Mouse (Mus musculus) kidney, postnatal 10 days (tissue): ENCODE results near the gene Capn2.

Experiments
- DNase-seq: peaks from one replicate; pipeline ENCODE4 v3.0.0; 2021; ENCODE audit warnings: mixed read lengths

Gene Capn2

DNA sequence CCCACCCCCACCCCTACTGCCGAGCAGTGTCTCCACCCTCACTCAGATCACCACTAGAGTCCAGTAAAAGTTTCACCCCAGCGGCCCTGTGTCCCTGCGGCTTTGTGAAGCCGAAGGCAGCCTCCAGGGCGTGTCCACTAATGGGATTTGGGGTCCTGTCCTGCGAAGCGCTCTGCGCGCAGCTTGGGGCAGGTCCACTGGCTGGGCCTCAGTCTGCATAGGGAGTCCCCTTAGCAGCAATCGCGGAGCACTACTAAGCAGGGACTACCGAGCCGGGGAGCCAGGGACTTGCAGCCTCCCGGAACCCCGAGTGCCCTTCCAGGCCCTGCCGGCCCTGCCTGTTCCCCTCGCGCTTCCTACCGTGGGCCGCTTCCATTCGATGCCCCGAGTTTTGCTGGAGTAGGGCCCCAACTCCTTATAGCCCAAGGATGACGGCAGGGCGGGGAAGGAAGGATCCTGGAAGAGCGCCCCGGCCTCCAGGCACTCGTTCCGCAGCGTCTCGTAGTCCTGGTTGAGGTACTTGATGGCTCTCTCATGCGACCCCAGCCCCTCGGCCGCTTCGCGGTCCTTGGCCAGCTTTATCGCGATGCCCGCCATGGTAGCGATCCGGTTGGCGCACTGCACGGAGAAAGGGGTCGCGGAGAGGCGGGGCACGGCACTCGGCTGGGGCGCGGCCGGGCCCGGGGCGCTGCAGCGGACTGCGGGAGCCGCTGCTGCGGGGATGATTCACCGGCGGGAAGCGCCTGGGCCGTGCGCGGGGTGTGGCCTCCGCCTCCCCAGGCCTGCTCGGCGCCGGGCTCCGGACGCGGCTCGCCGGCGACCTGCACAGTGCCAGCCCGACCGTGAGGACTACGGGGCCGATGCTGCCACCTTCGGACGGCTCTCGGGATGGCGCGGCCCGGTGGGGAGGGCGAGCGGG lies at the start of gene Capn2:
Capn2 (minus strand) TSS at position 851 of the 919 bp plus-strand sequence.
- DNase-seq: peak; percentile 92

DNA sequence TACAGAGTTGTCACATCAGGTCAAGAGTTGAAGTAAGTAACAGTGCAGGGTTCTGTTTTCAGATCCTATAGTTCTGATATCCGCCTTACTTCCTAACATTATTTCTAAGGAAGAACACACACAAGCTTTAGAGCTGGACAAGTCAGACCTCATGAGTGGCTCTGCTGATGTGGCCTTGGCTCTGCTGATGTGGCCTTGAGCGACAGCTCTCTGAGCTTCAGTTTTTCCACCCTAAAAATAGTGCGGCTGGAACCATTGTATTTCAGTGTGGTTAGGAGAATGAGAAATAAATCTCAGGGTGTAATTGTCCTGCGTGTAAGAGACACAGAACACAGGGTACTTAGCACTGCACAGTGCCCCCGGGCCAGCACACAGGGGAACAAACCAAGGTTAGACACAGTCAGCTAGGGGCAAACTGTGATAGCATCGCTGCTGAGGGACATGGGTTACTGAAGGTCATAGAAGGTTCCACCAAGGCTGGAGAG lies 48.0 kb upstream of the Capn2 start:
- no peak for DNase-seq

DNA sequence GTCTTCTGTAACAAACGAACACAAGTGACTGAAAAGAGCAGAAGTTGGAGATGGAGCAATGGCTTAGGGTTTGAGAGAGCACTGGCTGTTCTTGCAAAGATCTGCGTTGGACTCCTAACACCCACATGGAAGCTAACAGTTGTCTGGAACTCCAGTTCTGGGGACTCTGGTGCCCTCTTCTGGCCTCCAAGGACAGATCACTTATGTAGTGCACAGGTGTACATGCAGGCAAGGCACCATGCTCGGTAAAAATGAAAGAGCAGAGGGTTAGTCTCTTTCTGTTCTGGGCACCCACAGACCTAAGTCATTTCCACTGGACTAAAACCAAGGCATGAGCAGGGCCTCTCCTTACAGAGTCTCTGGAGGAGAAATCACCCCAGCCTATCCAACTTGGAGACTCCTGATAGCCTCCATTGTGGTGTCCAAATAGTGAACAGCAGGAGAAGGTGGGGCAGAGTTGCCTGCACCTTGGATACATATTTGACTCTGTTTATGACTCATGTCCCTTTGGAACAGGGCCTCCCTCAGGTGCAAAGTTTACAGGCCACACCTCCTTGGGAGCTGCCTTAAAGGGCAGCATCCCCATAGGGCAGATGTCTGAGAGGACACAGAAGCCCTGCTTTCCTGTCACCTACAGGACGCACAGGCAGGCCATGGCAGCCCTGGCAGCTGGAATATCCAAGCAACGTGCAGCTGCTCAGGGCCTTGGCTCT lies 47.2 kb upstream of the Capn2 start, which contains the start of gene Capn8:
Capn8 (plus strand) TSS at position 600 of the 713 bp plus-strand sequence.
- no peak for DNase-seq

DNA sequence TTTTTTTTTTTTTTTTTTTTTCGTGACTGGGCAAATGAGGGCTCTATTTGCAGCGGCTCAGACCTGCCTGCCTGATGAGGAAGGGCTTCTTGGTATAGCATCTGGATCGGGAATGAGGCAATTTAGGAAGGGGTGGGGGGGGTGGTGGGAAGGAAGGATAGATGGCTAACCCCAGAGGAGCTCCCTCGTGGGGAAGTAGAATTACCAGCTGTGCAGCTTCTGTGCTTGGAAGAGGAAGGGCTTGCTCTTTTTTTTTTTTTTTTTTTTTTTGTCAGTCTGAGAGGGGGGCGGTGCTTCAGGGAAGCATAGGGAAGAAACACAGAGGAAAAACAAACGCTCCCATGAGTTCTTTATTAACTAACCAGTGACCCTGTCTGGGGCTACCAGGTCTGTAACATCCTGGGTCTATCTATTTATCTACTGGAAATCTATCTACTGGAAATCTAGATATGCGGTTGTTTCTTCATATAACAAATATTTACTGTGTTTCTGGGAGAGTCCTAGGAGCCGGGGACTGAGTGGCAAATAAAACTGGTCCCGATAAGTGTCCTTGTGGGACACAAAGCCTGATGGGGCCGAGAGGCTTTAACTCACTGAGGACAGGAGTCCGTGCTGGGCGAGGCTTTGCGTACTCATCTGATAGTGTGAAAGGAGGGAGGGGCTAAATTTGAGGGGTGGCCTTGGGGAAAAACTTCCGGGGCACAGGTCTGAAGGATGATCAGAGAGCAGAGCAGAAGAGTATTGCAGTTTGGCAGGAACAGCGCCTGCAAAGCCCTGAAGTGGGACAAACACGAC lies 45.4 kb upstream of the Capn2 start:
- peak; percentile 36 for DNase-seq

DNA sequence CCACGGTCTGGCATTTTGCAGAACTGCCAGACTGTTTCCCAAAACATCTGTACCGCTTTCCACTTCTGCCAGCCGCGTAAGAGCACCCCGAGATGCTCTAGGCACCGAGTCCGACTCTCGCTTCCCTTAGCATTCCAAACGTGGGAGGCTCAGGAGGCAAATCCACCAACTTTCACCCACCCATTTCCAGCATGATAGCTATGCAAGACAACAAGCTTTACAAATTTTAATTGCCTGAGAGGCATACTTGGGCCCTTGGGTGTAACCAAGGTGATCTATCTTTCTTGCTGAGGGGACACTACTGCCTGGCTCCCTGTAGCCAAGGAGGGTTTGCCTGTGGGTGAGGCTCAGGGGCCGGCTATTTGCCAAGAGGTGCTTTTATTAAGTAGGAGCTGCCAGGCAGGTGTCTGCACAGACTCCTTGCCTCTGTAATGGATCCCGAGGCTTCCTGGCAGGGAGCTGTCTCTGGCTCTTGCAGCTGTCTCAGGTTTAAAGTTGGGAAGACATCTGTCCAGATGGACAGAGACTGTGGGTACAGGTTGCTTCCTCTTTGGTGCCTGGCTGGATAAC lies 44.6 kb upstream of the Capn2 start:
- DNase-seq: no peak

DNA sequence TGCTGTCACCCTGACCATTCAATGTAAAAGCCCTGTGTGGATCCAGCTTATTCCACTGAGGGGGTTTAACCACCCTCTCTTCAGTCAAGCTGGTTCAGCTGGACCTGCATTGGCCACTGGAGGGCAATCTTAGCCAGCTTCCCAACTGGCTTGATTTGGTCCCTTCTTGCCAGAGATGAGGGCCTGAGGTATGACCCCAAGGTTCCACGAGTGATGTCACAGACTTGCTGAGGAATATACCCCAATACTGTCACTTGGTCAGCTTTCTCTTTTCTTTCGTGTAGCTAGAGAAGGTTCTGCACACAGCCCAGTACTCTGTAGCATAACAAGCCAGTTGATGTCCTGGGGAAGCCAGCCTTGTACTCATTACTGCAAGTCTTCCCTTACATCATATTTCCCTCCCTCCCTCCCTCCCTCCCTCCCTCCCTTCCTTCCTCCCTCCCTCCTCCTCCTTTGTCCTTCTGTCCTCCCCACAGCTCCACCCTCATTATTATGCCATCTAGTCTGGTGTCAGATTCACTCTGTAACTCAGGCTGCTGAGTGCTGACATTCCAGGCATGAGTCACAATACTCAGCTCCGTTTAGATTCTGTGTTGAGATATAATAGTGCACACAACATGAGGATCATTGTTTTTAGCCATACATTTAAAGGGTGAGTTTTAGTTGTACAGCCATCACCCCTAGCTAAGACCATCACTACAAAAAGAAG lies 43.1 kb upstream of the Capn2 start:
- peak; percentile 76 for DNase-seq

DNA sequence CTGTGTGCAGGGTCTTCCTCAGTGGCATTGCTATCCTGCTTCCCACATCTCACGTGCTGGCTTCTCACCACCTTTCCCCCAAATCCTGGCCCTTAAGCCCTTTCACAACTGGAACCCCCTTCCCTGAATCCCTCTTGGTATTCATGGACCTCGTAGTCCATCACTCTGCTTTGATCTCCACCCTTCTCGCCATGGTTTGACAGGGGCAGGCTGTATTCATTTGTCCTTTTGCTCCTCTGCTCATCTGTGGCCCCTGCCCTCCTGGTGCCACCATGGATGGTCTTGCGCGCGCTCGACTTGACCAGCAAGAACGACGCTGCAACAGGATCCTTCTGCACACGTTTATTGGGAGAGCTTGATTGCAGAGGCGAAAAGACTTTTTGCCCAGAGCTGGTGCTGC lies 42.1 kb upstream of the Capn2 start:
- DNase-seq: no peak

DNA sequence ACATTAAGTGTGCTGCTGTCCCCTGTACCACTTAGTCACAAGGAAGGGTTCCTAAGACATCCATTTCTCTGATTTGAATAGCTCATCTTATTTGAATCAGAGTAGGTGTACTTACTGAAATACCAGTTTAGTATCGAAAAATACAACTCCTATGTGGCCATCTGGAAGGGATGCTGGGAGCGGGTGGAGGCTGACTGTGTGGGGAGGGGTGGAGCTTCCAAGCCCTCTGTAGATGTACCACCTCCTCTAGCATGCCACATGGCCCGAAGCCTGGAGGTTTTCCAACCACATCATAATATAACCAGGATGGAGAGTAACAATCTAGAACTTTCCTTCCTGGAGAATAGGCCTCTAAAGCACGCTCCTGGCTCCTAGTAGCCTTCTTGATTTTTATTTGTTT lies 40.9 kb upstream of the Capn2 start:
- no peak for DNase-seq

DNA sequence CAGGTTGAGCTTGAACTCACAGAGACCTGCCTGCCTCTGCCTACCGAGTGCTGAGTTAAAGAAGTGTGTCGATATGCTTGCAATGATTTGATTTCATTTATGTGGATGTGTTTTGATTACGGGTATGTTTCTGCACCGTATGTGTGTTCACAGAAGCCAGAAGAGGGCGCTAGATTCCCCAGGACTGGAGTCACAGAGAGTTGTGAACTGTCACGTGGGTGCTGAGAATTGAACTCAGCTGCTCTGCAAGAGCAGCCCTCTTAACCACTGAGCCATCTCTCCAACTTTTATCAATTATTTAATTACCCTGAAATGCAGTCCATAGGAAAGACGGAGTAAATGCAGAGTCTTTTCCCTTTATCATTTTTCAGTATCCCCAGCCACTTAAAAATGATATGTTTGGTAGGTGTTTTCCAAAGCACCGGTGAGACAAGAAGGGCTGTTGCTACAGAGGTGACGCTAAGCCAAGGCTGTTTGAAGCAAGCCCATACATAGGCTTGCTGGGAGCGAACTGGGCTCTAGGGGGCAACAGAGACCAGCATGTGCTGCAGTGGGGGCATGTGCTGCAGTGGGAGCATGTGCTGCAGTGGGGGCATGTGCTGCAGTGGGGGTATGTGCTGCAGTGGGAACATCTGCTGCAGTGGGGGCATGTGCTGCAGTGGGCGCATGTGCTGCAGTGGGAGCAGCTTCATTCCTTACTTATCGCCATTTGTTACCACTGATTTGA lies 36.4 kb upstream of the Capn2 start:
- DNase-seq: peak; percentile 75

DNA sequence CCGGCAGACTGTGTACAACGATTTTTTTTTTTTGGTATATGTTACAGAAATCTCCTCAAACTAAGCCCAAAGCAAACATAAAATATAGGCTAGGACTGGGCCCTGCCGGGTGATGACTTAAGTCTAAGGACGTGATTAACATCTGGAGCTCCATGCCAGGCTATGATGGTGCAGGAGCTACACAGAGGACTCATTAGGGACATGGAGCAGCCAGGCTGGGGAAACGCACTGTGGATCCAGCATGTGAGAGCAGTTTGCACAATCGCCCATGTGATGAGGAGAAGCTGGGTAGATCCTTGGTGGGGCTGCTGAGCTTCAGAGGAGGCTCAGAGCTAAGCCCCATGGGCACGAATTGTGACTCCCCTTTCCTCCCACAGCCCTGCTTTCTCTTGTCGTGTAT lies 33.4 kb upstream of the Capn2 start:
- no peak for DNase-seq

DNA sequence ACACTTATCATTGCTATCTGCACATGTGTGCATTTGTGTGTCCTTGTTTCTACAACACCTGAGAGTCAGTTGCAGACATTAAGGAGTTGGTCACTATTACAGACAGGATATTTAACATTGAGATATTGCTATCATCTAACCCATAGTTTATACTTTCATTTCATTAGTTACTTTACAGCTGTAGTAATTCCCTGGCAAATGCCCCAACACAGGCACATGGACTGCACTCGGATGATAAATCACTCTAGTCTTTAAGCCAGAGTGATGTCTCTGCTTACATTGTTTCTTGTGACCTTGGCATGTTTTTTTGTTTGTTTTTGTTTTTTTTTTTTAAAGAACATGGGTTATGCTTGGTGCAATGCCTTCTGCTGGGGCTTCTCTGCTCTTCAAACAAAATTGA lies 26.5 kb upstream of the Capn2 start:
- DNase-seq: no peak

DNA sequence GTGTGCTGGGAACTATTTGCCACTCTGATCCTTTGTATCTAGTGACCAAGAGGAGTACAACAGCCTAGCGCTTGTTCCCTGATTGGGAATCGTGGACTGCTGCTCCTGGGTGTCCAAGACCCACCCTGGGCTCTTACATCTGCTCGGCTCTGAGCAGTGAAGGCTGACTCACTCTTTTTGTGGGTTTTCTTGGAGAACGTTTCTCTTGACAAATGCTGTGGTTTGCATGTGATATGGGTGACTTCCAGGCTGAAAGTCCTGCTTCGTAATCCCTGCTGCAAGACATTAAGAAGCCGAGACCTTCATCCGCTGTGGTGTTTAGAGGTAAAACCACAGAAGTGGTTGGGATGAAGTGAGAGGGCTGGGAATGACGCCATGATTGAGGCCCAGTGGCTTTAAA lies 25.7 kb upstream of the Capn2 start:
- DNase-seq: no peak

DNA sequence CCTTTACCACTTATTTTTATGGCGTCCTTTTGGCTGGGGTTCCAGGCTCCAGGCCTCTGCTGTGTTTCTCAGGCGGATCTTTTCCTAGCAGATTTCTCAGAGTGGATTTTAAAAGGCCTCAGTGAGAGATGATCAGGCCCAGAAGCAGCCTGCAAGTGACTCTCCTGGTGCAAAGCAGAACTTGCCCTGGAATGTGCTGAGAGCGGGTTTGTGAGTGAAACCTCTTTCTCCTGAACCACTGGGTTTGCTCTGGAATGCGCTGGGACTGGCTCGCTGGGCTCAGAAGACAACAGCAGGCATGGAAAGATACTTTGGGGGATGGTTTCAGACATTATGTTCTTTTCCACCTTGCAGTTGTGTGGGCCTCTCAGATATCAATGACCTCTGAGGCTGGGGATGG lies 24.7 kb upstream of the Capn2 start:
- no peak for DNase-seq

DNA sequence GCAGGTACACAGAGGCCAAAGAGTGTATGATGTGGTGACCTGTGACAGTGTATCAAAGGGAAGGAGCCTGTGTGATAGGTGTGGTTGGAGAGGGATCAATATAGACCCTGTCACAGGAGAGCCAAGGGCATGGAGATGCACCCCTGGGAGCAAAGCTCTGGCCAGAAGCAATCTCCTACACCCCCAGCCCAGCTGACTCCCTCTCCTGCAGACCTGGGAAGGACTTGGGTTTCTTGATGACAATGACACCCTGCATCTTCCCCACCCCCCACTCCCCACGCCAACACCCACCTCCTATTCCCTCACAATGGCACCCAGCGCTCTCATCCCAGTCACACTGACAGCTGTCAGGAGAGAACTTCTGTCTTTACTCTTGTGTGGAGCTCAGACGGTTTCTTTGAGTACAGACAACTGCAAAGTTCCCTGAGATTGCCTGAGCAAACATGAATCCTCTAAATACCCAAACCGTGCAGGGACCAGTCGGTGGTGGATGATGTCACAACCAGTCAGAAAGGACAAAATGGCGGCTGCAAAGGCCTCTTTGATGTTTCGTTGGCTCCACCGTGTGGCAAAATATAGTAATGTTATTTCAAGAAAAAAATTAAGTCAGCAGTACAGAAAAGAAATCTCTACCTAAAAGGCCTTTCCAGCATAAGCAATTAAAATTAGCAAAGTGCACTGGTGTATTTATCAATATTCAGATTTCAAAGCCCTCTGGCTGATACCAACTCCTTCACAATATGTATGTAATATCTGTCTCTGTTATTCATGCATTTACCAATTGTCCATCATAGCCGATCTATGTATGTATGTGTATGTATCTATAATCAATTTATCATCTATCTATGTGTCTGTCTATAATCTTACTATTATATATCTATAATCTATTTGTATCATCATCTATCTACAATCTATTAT lies 21.9 kb upstream of the Capn2 start:
- peak; percentile 83 for DNase-seq

DNA sequence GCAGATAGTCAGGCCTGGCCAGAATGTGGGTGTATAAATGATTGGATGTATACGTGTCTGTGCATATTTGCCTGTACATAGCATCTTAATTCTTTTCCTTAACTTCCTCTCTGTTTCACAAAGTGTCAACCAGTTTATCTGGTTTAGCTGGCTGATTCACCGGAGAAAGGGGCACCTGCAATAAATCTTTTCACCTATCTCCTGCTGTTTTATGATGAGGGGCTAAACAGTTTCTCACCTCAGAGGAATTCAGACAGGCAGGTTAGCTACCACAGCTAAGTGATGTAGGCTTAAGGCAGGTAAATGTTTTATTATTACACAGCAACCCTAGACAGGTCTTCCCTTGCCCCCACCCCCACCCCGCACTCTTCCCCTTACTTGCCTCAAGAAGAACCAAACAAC lies 17.7 kb upstream of the Capn2 start:
- DNase-seq: no peak

DNA sequence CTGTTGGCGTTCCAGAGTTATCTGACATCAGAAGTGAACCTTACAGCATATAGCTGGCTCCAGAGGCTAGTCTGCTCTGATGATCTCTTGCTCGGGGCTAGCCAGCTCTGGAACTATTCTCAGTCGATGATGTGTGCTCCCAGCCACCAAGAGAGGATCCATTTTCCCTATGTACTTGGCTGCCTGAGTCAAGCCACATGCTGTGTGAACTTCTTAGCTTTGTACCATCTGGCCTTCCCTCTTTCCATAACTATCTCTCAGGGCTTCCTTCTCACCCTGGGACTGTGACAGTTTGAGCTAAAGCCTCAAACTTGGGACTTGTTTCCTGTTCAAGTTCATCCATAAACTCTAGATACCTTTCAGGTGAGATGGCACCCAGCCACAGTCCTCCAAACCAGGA lies 16.2 kb upstream of the Capn2 start:
- no peak for DNase-seq

DNA sequence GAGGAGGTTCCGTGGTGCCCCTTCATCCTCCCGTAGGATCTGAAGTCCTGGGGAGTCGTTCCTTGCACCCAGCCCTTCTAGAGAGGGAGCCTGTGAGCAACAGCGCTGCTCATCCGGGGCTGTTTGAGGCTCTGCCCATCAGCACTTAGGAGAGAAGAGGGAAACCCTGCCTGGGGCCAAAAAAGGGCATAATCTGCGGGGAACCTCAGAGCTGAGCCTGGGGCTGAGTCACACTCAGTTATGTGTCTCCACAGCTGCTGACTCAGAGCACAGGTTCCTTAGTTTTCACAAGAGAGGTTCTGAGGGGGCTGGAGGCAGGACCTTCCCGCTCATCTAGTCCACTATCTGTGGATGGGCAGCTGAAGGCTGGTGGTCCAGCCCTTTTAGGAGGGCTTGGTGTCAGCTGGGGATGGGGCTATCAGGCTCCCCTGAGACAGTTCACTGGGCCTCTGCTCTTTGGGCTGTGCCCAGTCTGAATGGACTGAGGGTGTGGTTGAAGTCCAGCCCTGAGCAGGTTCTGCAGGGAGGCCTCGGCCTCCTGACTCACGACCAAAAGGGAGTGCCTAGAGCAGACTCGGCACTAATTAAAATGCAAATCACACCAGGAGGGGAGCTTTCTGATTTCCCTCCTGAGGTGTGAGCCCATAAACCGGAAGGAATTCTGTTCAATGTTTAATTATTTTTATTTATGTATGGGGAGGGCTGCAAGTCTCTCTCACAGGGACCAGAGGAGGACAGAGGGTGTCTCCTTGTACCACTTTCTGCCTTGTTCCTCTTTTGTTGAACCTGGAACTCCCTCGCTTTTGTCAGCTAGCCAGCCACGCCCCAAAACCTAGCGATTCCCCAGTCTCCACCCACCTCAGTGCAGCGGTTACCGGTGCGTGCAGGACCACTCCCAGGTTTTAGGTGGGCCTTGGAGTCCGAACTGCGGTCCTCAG lies 10.8 kb upstream of the Capn2 start:
- DNase-seq: no peak

DNA sequence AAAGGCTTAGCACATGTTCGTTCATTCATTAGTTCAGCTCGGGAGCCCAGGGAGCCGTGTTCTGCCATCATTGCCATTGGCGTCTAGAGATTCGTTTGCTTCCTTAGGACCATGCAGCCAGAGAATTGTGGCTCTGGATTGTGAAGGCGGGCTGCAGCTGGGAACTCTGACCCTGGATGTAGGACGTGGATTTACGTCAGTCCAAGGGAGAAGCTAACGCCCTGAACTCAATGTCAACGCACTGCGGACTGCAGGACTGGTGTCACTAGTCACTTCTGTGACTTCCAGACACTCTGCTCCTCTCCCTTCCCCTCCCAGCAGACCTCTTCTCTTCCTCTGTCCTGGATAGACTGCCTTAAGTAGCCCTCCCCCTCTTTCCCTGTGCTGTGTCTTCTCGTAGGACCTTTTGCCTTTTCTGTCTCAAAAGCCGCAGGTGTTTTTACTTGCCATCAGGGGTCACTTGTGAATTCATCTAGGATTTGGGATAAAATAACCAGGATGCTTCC lies 9.9 kb upstream of the Capn2 start:
- no peak for DNase-seq

DNA sequence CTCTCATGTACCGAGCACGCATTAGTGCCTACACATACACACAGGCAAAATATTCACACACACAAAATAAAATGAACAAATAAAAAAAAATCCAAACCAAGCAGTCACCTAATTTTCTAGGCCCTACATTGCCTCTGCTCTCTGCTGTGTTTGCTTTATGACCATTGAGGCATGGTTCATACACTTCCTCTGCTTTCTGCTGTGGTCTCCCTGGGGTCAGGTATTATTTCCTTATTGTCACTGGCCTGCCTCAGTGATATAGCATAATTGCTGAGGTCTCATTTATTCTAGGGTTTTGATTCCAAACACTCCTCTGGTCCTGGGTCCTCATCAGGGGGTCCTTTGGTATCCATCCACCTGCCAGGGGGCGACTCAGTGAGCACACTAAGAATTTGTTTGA lies 8.2 kb upstream of the Capn2 start:
- DNase-seq: no peak
